In genomic region chr10:41847737-41848136, GRCm38 (mm10) we compare ENCODE assay signal across 26 mouse cellular contexts. TPM values are rescaled to one million over a fixed set of nuclear protein-coding genes. Genes with fewer than 3 reads are reported as not detected.
A peak's percentile ranks its signal among the peaks of the same experiment; 100 is the strongest.
DNase-seq lines count a peak whose midpoint lies in the region; ATAC-seq and TF ChIP-seq lines count a peak whose summit lies in the region.
"Had no signal": no experiment of that assay in that cellular context is flagged by ENCODE, and none has a peak within 500 bp of the region (broad histone marks: within the 10 kb centered on the region; RNA-seq: fewer than 3 reads in every experiment).

No protein-coding gene starts in this region.

- H3K36me3 ChIP-seq in heart, embryonic 12.5 days = peaks cover 3% of the 10 kb centered on the region; the same call in 1 of the 2 replicates
- no peaks in the 10 kb centered on the region for H3K36me3 ChIP-seq in liver, embryonic 13.5 days
- peaks cover 2% of the 10 kb centered on the region; the same call in 1 of the 2 replicates for H3K36me3 ChIP-seq in liver, postnatal 0 days (replicated peaks; ENCODE audit: insufficient read depth, low read length)
- no peaks in the 10 kb centered on the region for H3K36me3 ChIP-seq in kidney, adult 2 months (ENCODE audit: control insufficient read depth, insufficient read depth, low read length)
- H3K36me3 ChIP-seq: embryonic facial prominence, embryonic 13.5 days; embryonic facial prominence, embryonic 15.5 days; forebrain, embryonic 12.5 days had no signal

- ATAC-seq in heart, embryonic 12.5 days (ENCODE audit: insufficient number of reproducible peaks, low FRiP score) = no peak
- no peak for ATAC-seq in liver, embryonic 13.5 days (ENCODE audit: low read depth)
- ATAC-seq in liver, postnatal 0 days = no peak
- 0 out of 2 replicates have a peak, but pooled peaks have one; percentile 47 for ATAC-seq in megakaryocyte-erythroid progenitor cell, adult 5-6 weeks (replicated peaks; ENCODE audit: low FRiP score, low TSS enrichment, poor library complexity, severe bottlenecking)
- ATAC-seq: forebrain, embryonic 14.5 days; forebrain, embryonic 16.5 days; Patski had no signal

- no peak for TF ChIP-seq POLR2A in kidney, adult 2 months (IDR thresholded peaks at IDR 0.05; ENCODE audit: low read depth, low read length)

- no peak overlapping the region for H3K4me2 ChIP-seq in heart, embryonic 12.5 days
- no peak overlapping the region for H3K4me2 ChIP-seq in liver, embryonic 13.5 days
- no peak overlapping the region for H3K4me2 ChIP-seq in liver, postnatal 0 days (ENCODE audit: low read depth, low read length)
- H3K4me2 ChIP-seq: embryonic facial prominence, embryonic 13.5 days; embryonic facial prominence, embryonic 15.5 days; forebrain, embryonic 12.5 days had no signal

- DNase-seq in heart, postnatal 14 days = no peak
- DNase-seq in liver, embryonic 13.5 days = peak; percentile 18
- no peak for DNase-seq in liver, postnatal 0 days
- peak; percentile 17 for DNase-seq in testis, postnatal 10 days (ENCODE audit: low spot score)
- DNase-seq in testis, postnatal 14 days (ENCODE audit: low spot score) = no peak
- no peak for DNase-seq in kidney, adult 2 months
- DNase-seq: adrenal gland, adult 2 months; adrenal gland, postnatal 10 days; adrenal gland, postnatal 25 days; cerebellum, adult 11 months; cerebellum, adult 18-20 months; cerebellum, adult 8-10 months; cerebellum, adult 9-11 months; cerebellum, postnatal 14 days; cerebellum, postnatal 36 days; embryo, embryonic 11 days had no signal

- TF ChIP-seq EP300 in liver, postnatal 0 days (IDR thresholded peaks at IDR 0.05; ENCODE audit: low read depth) = no peak

- H3K27me3 ChIP-seq in heart, embryonic 12.5 days (replicated peaks) = no peaks in the 10 kb centered on the region
- H3K27me3 ChIP-seq in liver, embryonic 13.5 days = no peaks in the 10 kb centered on the region
- no peaks in the 10 kb centered on the region for H3K27me3 ChIP-seq in liver, postnatal 0 days (ENCODE audit: insufficient read depth, low read length)
- H3K27me3 ChIP-seq in kidney, adult 2 months (replicated peaks; ENCODE audit: control insufficient read depth, insufficient read depth, low read length) = no peaks in the 10 kb centered on the region
- H3K27me3 ChIP-seq: embryonic facial prominence, embryonic 13.5 days; embryonic facial prominence, embryonic 15.5 days; forebrain, embryonic 12.5 days; Patski had no signal

- intact Hi-C loops in heart, postnatal 14 days (cut with DNase I) = no loop called here

- 89% methylated on average over 8 of the region's 8 CpGs for WGBS in heart, embryonic 12.5 days
- WGBS in liver, embryonic 13.5 days (ENCODE audit: insufficient replicate concordance) = 88% methylated on average over 8 of the region's 8 CpGs
- 86% methylated on average over 8 of the region's 8 CpGs for WGBS in liver, postnatal 0 days (ENCODE audit: insufficient replicate concordance)
- 90% methylated on average over 8 of the region's 8 CpGs for WGBS in kidney, adult 2 months

- 0 out of 2 replicates have a peak, but pooled peaks cover 3% of the 10 kb centered on the region for H3K9me3 ChIP-seq in heart, embryonic 12.5 days (replicated peaks)
- no peaks in the 10 kb centered on the region for H3K9me3 ChIP-seq in liver, embryonic 13.5 days (replicated peaks)
- no peaks in the 10 kb centered on the region for H3K9me3 ChIP-seq in liver, postnatal 0 days (ENCODE audit: low read length)
- H3K9me3 ChIP-seq: embryonic facial prominence, embryonic 13.5 days; embryonic facial prominence, embryonic 15.5 days; forebrain, embryonic 12.5 days had no signal

- H3K9ac ChIP-seq in heart, embryonic 12.5 days = no peak overlapping the region
- no peak overlapping the region for H3K9ac ChIP-seq in liver, embryonic 13.5 days
- no peak overlapping the region for H3K9ac ChIP-seq in liver, postnatal 0 days (replicated peaks)
- H3K9ac ChIP-seq: embryonic facial prominence, embryonic 13.5 days; embryonic facial prominence, embryonic 15.5 days; forebrain, embryonic 12.5 days had no signal

- peaks cover 14% of the 10 kb centered on the region for H3K4me1 ChIP-seq in heart, embryonic 12.5 days (replicated peaks)
- peaks cover 15% of the 10 kb centered on the region for H3K4me1 ChIP-seq in liver, embryonic 13.5 days (replicated peaks)
- no peaks in the 10 kb centered on the region for H3K4me1 ChIP-seq in liver, postnatal 0 days (ENCODE audit: insufficient read depth)
- H3K4me1 ChIP-seq in kidney, adult 2 months (ENCODE audit: control insufficient read depth, insufficient read depth, low read length) = no peaks in the 10 kb centered on the region
- H3K4me1 ChIP-seq: embryonic facial prominence, embryonic 13.5 days; embryonic facial prominence, embryonic 15.5 days; forebrain, embryonic 10.5 days; forebrain, embryonic 12.5 days had no signal

- no peak overlapping the region for H3K4me3 ChIP-seq in heart, embryonic 12.5 days
- no peak overlapping the region for H3K4me3 ChIP-seq in liver, embryonic 13.5 days (replicated peaks)
- H3K4me3 ChIP-seq in liver, postnatal 0 days (ENCODE audit: low read depth, low read length) = no peak overlapping the region
- no peak overlapping the region for H3K4me3 ChIP-seq in kidney, adult 2 months (ENCODE audit: insufficient read depth, low read depth, low read length)
- H3K4me3 ChIP-seq: embryonic facial prominence, embryonic 13.5 days; embryonic facial prominence, embryonic 15.5 days; erythroblast, embryonic 14.5 days; forebrain, embryonic 10.5 days; forebrain, embryonic 12.5 days had no signal

- H3K27ac ChIP-seq in heart, embryonic 12.5 days (ENCODE audit: poor library complexity, severe bottlenecking) = 0 out of 2 replicates have a peak overlapping the region, but pooled peaks have one; percentile 52
- no peak overlapping the region for H3K27ac ChIP-seq in liver, embryonic 13.5 days
- H3K27ac ChIP-seq in liver, postnatal 0 days (ENCODE audit: low read depth) = no peak overlapping the region
- no peak overlapping the region for H3K27ac ChIP-seq in kidney, adult 2 months (ENCODE audit: insufficient read depth, low read depth, low read length)
- H3K27ac ChIP-seq: embryonic facial prominence, embryonic 13.5 days; embryonic facial prominence, embryonic 15.5 days; forebrain, embryonic 10.5 days; forebrain, embryonic 12.5 days had no signal

- TF ChIP-seq CTCF in liver, postnatal 0 days (IDR thresholded peaks at IDR 0.05; ENCODE audit: low read depth) = no peak
- no peak for TF ChIP-seq CTCF in kidney, adult 2 months (conservative IDR thresholded peaks at IDR 0.05; ENCODE audit: insufficient read depth, insufficient read length, low read depth, low read length)

RNA-seq across cellular contexts. Expression of gene Sesn1, which starts 38.0 kb away (rescaled TPM):
- polyA plus RNA-seq in heart, embryonic 12.5 days (2016; fragmentation: Nextera tagmentation; extraction: Ambion mirVana) = 27.8 and 28.6 TPM in 2 replicates
- 100 to 1,000 TPM; 109 to 113 TPM for total RNA-seq in heart, postnatal 14 days (2021)
- polyA plus RNA-seq in liver, embryonic 13.5 days (2015; fragmentation: Nextera tagmentation; extraction: Ambion mirVana) = 22.3 and 25.3 TPM in 2 replicates
- polyA plus RNA-seq in liver, postnatal 0 days (2015; fragmentation: Nextera tagmentation; extraction: Ambion mirVana) = 15.8 and 16.4 TPM in 2 replicates
- total RNA-seq in megakaryocyte-erythroid progenitor cell, adult 5-6 weeks (2014; fragmentation: Nextera tagmentation) = 22.6 and 23.4 TPM in 2 replicates
- 20.4 and 24.6 TPM in 2 replicates for total RNA-seq in megakaryocyte-erythroid progenitor cell, adult 5-6 weeks (2017)
- 10.4 and 13.2 TPM in 2 replicates for polyA plus RNA-seq in kidney, adult 2 months (2012; rRNA removed)

RNA-seq across cellular contexts. Expression of gene Cep57l1, which starts 38.1 kb away (rescaled TPM):
- polyA plus RNA-seq in heart, embryonic 12.5 days (2016; fragmentation: Nextera tagmentation; extraction: Ambion mirVana) = 19.3 and 21.8 TPM in 2 replicates
- total RNA-seq in heart, postnatal 14 days (2021) = 1 to 10 TPM; 3.5 to 5.6 TPM
- polyA plus RNA-seq in liver, embryonic 13.5 days (2015; fragmentation: Nextera tagmentation; extraction: Ambion mirVana) = 14.9 and 17.3 TPM in 2 replicates
- polyA plus RNA-seq in liver, postnatal 0 days (2015; fragmentation: Nextera tagmentation; extraction: Ambion mirVana) = 6.3 and 7.0 TPM in 2 replicates
- total RNA-seq in megakaryocyte-erythroid progenitor cell, adult 5-6 weeks (2014; fragmentation: Nextera tagmentation) = 28.7 and 45.5 TPM in 2 replicates
- 41.5 and 50.0 TPM in 2 replicates for total RNA-seq in megakaryocyte-erythroid progenitor cell, adult 5-6 weeks (2017)
- polyA plus RNA-seq in kidney, adult 2 months (2012; rRNA removed) = 1.6 and 1.9 TPM in 2 replicates

Comparison
In these comparisons a context has a peak if more than half of its experiments do, and no peak if none do; other contexts are left out.
1. DNase-seq: peak in liver, embryonic 13.5 days (single experiment) and testis, postnatal 10 days (single experiment); none in heart, postnatal 14 days (0 of 2), liver, postnatal 0 days (single experiment), testis, postnatal 14 days (single experiment) and kidney, adult 2 months (single experiment).